Mouse (Mus musculus): Measurements from ENCODE around the gene Clcnkb. TPM values are rescaled to one million over a fixed set of nuclear protein-coding genes. Genes with fewer than 3 reads are reported as not detected.
A peak's percentile ranks its signal among the peaks of the same experiment; 100 is the strongest.

The Clcnkb gene
- total RNA-seq (2021) = 1 to 10 TPM in 1 of 2 experiments, under 1 TPM in 1; 0.61 to 1.3 TPM

GRCm38 (mm10) chr4:141415924-141416323, at the start of gene Clcnkb:
Gene Clcnkb, minus strand, starts transcription at chr4:141416014.
- no peak for DNase-seq

GRCm38 (mm10) chr4:141464722-141465121, 48.9 kb upstream of the Clcnkb start:
- DNase-seq = no peak

- DNase-seq = no peak
Observed at GRCm38 (mm10) chr4:141463472-141463871, 47.7 kb upstream of the Clcnkb start.

- no peak for DNase-seq
Observed at GRCm38 (mm10) chr4:141461576-141461975, 45.8 kb upstream of the Clcnkb start.

GRCm38 (mm10) chr4:141461088-141461487, 45.3 kb upstream of the Clcnkb start:
- no peak for DNase-seq

GRCm38 (mm10) chr4:141460481-141460880, 44.7 kb upstream of the Clcnkb start:
- DNase-seq = no peak

GRCm38 (mm10) chr4:141459766-141460165, 44.0 kb upstream of the Clcnkb start:
- DNase-seq = no peak

- no peak for DNase-seq
Observed at GRCm38 (mm10) chr4:141458888-141459287, 43.1 kb upstream of the Clcnkb start.

- DNase-seq = peak; percentile 44
Observed at GRCm38 (mm10) chr4:141458236-141458635, 42.4 kb upstream of the Clcnkb start.

GRCm38 (mm10) chr4:141456193-141456938, 40.6 kb upstream of the Clcnkb start:
- no peak for DNase-seq

- DNase-seq = no peak
Observed at GRCm38 (mm10) chr4:141455526-141455925, 39.7 kb upstream of the Clcnkb start.

GRCm38 (mm10) chr4:141454581-141455350, 39.0 kb upstream of the Clcnkb start:
- no peak for DNase-seq

- no peak for DNase-seq
Observed at GRCm38 (mm10) chr4:141451916-141452450, 36.2 kb upstream of the Clcnkb start.

- DNase-seq = no peak
Observed at GRCm38 (mm10) chr4:141451251-141451650, 35.4 kb upstream of the Clcnkb start.

- no peak for DNase-seq
Observed at GRCm38 (mm10) chr4:141446211-141446610, 30.4 kb upstream of the Clcnkb start.

GRCm38 (mm10) chr4:141445328-141445720, 29.5 kb upstream of the Clcnkb start:
- no peak for DNase-seq

- DNase-seq = peak; percentile 93
Observed at GRCm38 (mm10) chr4:141444451-141445327, 28.9 kb upstream of the Clcnkb start, which contains the start of gene Zbtb17. Gene Zbtb17, plus strand, starts transcription at chr4:141444654.

- no peak for DNase-seq
Observed at GRCm38 (mm10) chr4:141443641-141444429, 28.0 kb upstream of the Clcnkb start.

GRCm38 (mm10) chr4:141440877-141441276, 25.1 kb upstream of the Clcnkb start:
- no peak for DNase-seq

- DNase-seq = no peak
Observed at GRCm38 (mm10) chr4:141439083-141439803, 23.4 kb upstream of the Clcnkb start.

GRCm38 (mm10) chr4:141435974-141436373, 20.2 kb upstream of the Clcnkb start, which contains the start of gene Srarp:
Gene Srarp, minus strand, starts transcription at chr4:141436105.
- no peak for DNase-seq

Measured in heart, postnatal 4 days (tissue).